Mouse (Mus musculus) B cell, adult 2 months (primary cell): Measurements from ENCODE around the gene Suclg2.
A peak's percentile ranks its signal among the peaks of the same experiment; 100 is the strongest.

Source experiments
- DNase-seq, 2 experiments: peaks; one replicate each; pipeline ENCODE4 v3.0.0; 2022

The Suclg2 gene

GRCm38 (mm10) chr6:95552339-95552950 is 166.2 kb downstream of the Suclg2 start:
- peak; percentile 19 to 30 for DNase-seq

GRCm38 (mm10) chr6:95551000-95551399 is 167.6 kb downstream of the Suclg2 start:
- DNase-seq, result no peak

- no peak for DNase-seq
Observed at GRCm38 (mm10) chr6:95546189-95546832, 172.3 kb downstream of the Suclg2 start.

GRCm38 (mm10) chr6:95545714-95546113 is 172.9 kb downstream of the Suclg2 start:
- no peak for DNase-seq

- DNase-seq, result no peak
Observed at GRCm38 (mm10) chr6:95545296-95545695, 173.3 kb downstream of the Suclg2 start.

GRCm38 (mm10) chr6:95535191-95535590 is 183.4 kb downstream of the Suclg2 start:
- no peak for DNase-seq

GRCm38 (mm10) chr6:95519846-95520245 is 198.8 kb downstream of the Suclg2 start:
- DNase-seq, result no peak

GRCm38 (mm10) chr6:95518406-95518805 is 200.2 kb downstream of the Suclg2 start:
- no peak for DNase-seq

GRCm38 (mm10) chr6:95515721-95516120 is 202.9 kb downstream of the Suclg2 start:
- no peak for DNase-seq

- no peak for DNase-seq
Observed at GRCm38 (mm10) chr6:95514726-95515125, 203.9 kb downstream of the Suclg2 start.

GRCm38 (mm10) chr6:95511689-95512088 is 206.9 kb downstream of the Suclg2 start:
- DNase-seq, result no peak

GRCm38 (mm10) chr6:95500771-95501170 is 217.8 kb downstream of the Suclg2 start:
- no peak for DNase-seq

GRCm38 (mm10) chr6:95499639-95500038 is 219.0 kb downstream of the Suclg2 start:
- no peak for DNase-seq

- no peak for DNase-seq
Observed at GRCm38 (mm10) chr6:95492216-95492956, 226.2 kb downstream of the Suclg2 start.

GRCm38 (mm10) chr6:95491043-95491442 is 227.6 kb downstream of the Suclg2 start:
- DNase-seq, result no peak

GRCm38 (mm10) chr6:95485791-95486190 is 232.8 kb downstream of the Suclg2 start:
- DNase-seq, result no peak

- DNase-seq, result peak; percentile 6 to 17
Observed at GRCm38 (mm10) chr6:95484183-95484818, 234.3 kb downstream of the Suclg2 start.

- no peak for DNase-seq
Observed at GRCm38 (mm10) chr6:95483686-95484085, 234.9 kb downstream of the Suclg2 start.

- no peak for DNase-seq
Observed at GRCm38 (mm10) chr6:95483127-95483526, 235.5 kb downstream of the Suclg2 start.

GRCm38 (mm10) chr6:95479801-95480200 is 238.8 kb downstream of the Suclg2 start:
- DNase-seq, result no peak

- no peak for DNase-seq
Observed at GRCm38 (mm10) chr6:95469521-95469920, 249.1 kb downstream of the Suclg2 start.

- DNase-seq, result no peak
Observed at GRCm38 (mm10) chr6:95465322-95465721, 253.3 kb downstream of the Suclg2 start.

GRCm38 (mm10) chr6:95459372-95459771 is 259.2 kb downstream of the Suclg2 start:
- DNase-seq, result no peak

GRCm38 (mm10) chr6:95446151-95446550 is 272.4 kb downstream of the Suclg2 start:
- no peak for DNase-seq
